Mouse (Mus musculus) thymus, adult 2 months (tissue): ENCODE data around the gene Zc3hav1. TPM values are rescaled to one million over a fixed set of nuclear protein-coding genes. Genes with fewer than 3 reads are reported as not detected.
A peak's percentile ranks its signal among the peaks of the same experiment; 100 is the strongest.

Experiments
- DNase-seq: peaks from one replicate; pipeline ENCODE4 v3.0.0; 2021
- H3K27ac ChIP-seq: fragments of 200-500 bp; 2 replicates; pipeline ENCODE4 v1.5.1; 2012; ENCODE audit warnings: low read length, control low read depth; ENCODE audit not compliant: control insufficient read depth, insufficient read depth
- H3K27me3 ChIP-seq: fragments of 200-500 bp; 2 replicates; pipeline ENCODE4 v1.6.1; 2012; ENCODE audit warnings: mild to moderate bottlenecking, low read length, moderate library complexity, mixed read lengths; ENCODE audit not compliant: control insufficient read depth, insufficient read depth
- H3K36me3 ChIP-seq: fragments of 200-500 bp; 2 replicates; pipeline ENCODE4 v1.6.1; 2012; ENCODE audit warnings: mild to moderate bottlenecking, low read length, moderate library complexity; ENCODE audit not compliant: control insufficient read depth, insufficient read depth
- H3K4me1 ChIP-seq: fragments of 200-500 bp; replicated peaks from 2 replicates; pipeline ENCODE4 v1.6.1; 2012; ENCODE audit warnings: low read length; ENCODE audit not compliant: control insufficient read depth, insufficient read depth
- H3K4me3 ChIP-seq: fragments of 200-500 bp; 2 replicates; pipeline ENCODE4 v1.5.1; 2012; ENCODE audit warnings: mild to moderate bottlenecking, low read length, control low read depth, moderate library complexity; ENCODE audit not compliant: control insufficient read depth, insufficient read depth
- CTCF ChIP-seq: fragments of 200-500 bp; IDR thresholded peaks from 2 replicates; pipeline ENCODE4 v1.5.1; 2012; ENCODE audit warnings: mild to moderate bottlenecking, control low read depth, low read length, moderate library complexity, borderline replicate concordance; ENCODE audit not compliant: control insufficient read depth, poor library complexity, insufficient read depth; ENCODE audit errors: extremely low read depth
- POLR2A ChIP-seq: fragments of 200-500 bp; IDR thresholded peaks from 2 replicates; pipeline ENCODE4 v1.6.1; 2012; ENCODE audit warnings: mild to moderate bottlenecking, low read length, control low read depth, moderate library complexity; ENCODE audit not compliant: control insufficient read depth, poor library complexity, insufficient read depth; ENCODE audit errors: extremely low read depth
- WGBS: fragments of 180-500 bp; shearing (Covaris S2); methylation state at CpG from one replicate; pipeline ENCODE4 v1.1.7; 2018; 5-methylcytosine and 5-hydroxymethylcytosine counted together
- polyA plus RNA-seq: library from polyadenylated mRNA; depleted of rRNA; stranded (reverse); fragments of >200 nt; gene quantifications from 2 replicates; pipeline ENCODE4 v1.2.3, GENCODE M21; 2012

Zc3hav1 gene
- polyA plus RNA-seq, 1 experiment, result 79.0 TPM

GRCm38 (mm10) chr6:38345796-38346195 is 8.6 kb downstream of the Zc3hav1 start:
- no peak overlapping the region for H3K4me3 ChIP-seq
- no peak for TF ChIP-seq CTCF
- TF ChIP-seq POLR2A, result no peak
- peak overlapping the region; percentile 17; the same call in 1 of the 2 replicates for H3K27ac ChIP-seq
- H3K4me1 ChIP-seq, result peaks cover 50% of the 10 kb centered on the region
- H3K27me3 ChIP-seq, result no peaks in the 10 kb centered on the region
- whole genome bisulfite sequencing, result 23% methylated on average over 7 of the region's 7 CpGs
- no peaks in the 10 kb centered on the region for H3K36me3 ChIP-seq
- DNase-seq, result peak; percentile 37

DNA sequence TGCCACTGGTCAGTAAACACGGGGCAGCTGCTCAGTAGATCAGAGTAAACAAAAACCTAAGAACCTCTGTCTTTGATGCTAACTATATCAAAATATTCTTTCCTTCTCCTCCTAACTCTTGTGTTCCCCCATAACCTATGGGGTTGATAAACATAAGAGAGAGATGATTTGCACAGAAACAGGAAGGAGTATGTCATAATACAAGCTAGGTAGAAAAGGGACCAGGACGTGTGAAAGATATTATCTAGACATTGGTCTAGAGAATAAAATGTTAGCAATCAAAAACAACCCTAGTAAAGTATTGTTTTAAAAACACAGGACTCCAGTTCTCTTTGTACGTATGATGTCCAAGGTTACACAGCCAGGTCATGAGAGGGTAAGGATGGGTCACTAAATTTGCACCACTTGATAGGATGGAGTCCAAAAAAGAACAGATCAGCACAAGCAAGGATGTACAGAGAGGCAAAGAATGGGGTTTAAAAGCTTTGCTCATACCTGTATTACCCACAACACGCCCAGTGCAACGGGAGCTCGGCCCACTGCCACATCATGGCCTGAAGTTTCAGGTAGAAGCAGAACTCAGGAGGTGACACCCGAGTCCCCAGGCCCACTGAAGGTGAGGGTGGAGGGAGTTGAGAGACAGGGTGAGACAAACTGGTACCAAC is 10.3 kb downstream of the Zc3hav1 start:
- no peak for DNase-seq
- Histone ChIP-seq H3K27ac (peak overlapping the region; percentile 87; the same call in 1 of the 2 replicates), H3K27me3 (no peaks in the 10 kb centered on the region), H3K4me1 (peaks cover 47% of the 10 kb centered on the region), H3K36me3 (peaks cover 13% of the 10 kb centered on the region), H3K4me3 (no peak overlapping the region)
- TF ChIP-seq CTCF (no peak), POLR2A (no peak)
- 65% methylated on average over 7 of the region's 7 CpGs for WGBS

DNA sequence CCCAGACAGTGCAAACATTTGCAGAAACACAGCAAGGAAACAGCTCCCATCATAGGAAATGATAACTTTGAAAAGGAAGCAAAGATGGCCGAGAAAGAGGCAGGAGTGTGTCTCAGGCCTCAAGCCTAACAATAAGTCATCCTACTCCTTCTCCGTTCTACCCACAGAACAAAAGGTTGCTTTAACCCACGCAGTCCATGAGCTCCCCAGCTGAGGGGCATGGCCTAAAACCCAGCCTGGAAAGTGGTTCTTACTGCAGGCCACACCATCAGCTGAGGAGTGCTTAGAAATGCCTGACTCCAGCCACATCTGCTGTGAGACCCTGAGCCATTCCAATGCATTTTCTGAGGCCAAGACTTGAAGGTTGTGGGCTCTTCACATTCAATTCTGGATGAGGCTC is 10.8 kb downstream of the Zc3hav1 start:
- Histone ChIP-seq H3K4me1 (peaks cover 44% of the 10 kb centered on the region), H3K27me3 (no peaks in the 10 kb centered on the region), H3K4me3 (no peak overlapping the region), H3K36me3 (peaks cover 19% of the 10 kb centered on the region), H3K27ac (peak overlapping the region; percentile 87)
- DNase-seq, result no peak
- WGBS, result 27% methylated on average over 3 of the region's 3 CpGs
- no peak for TF ChIP-seq CTCF
- no peak for TF ChIP-seq POLR2A

DNA sequence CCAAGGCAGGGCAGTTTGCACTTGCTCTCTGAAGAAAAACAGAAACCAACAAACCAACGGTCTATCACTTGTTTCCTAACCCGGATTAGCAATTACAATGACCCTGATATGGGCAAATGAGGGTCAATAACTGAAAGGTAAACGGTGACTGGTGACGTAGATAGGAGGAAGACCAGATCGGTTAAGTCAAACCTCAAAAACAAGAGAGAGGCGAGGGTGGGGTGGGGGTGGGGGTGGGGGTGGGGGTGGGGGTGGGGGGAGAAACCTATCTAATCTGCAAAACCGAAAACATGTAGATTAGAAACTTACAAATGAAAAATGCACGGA is 11.8 kb downstream of the Zc3hav1 start:
- Histone ChIP-seq H3K27me3 (no peaks in the 10 kb centered on the region), H3K36me3 (peaks cover 26% of the 10 kb centered on the region), H3K27ac (peak overlapping the region; percentile 87), H3K4me1 (peaks cover 43% of the 10 kb centered on the region), H3K4me3 (peak overlapping the region; percentile 18)
- TF ChIP-seq POLR2A, result no peak
- TF ChIP-seq CTCF, result no peak
- 3% methylated on average over 8 of the region's 8 CpGs for WGBS
- DNase-seq, result no peak

DNA sequence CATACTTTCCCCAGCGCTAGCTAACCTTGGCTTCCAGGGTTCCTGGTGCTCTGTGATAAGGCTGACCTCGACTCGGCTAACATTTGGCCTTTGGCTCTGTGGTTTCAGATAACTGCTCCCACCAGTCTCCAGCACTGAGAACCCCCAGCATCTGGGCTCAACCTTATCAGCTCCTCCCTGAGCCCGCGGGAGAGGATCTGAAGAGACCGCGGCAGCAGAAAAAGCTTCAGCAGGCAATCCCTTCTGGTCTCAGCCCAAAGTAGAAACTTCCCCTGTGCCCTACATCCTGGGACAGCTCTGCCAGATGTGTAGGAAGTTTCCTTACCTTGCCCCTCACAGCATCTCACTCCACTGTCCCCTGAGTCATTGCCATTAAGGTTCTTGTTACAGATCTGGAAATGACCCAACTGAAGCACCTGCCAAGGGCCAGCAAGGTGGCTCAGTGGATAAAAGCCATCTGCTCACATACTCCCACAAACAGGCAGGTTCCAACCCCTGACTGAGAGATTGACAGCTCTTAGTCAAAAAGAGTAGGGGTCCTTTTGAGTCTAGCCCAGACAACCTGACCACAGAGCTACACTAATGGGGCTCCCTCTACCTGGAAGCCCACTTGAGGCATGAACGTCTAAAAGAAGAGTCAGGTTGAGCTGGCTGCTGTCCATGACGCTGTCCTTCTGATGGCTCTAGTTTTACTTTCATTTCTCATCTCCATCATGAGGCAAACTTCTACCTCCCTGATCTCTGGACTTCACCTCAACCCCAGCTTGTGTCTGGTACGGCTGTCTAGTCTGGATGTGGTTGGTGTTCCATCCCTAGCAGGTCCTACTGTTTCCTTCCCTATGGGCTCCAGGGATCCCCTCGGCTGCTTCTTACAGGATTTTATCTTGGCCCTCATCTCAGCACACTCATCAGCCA is 12.4 kb downstream of the Zc3hav1 start:
- Histone ChIP-seq H3K4me1 (peaks cover 41% of the 10 kb centered on the region), H3K27me3 (no peaks in the 10 kb centered on the region), H3K4me3 (peak overlapping the region; percentile 18), H3K27ac (peak overlapping the region; percentile 81), H3K36me3 (peaks cover 26% of the 10 kb centered on the region)
- peak; percentile 18 for DNase-seq
- WGBS, result 6% methylated on average over 11 of the region's 11 CpGs
- no peak for TF ChIP-seq POLR2A

DNA sequence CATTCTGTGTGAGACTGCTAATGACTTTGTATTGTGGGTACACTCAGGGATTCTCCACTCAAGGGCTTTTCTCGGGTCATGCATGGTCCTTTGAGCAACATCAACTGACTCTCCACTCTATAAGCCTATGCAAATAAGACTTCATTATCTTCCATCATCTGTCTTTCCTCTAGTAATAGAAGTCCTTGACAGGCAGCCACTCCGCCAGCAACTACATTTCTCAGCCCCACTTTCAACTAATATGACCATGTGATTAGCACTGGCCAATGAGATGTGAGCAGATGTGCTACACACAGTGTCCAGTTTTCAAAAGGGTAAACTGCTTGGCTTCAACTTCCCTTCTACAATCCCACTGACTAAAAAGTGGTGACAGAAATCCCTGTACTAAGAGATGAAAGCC is 15.3 kb downstream of the Zc3hav1 start:
- WGBS, result 93% methylated on average over 2 of the region's 2 CpGs
- DNase-seq, result no peak
- Histone ChIP-seq H3K27ac (no peak overlapping the region), H3K4me1 (peaks cover 23% of the 10 kb centered on the region), H3K4me3 (no peak overlapping the region), H3K36me3 (peaks cover 55% of the 10 kb centered on the region), H3K27me3 (no peaks in the 10 kb centered on the region)
- TF ChIP-seq POLR2A, result no peak
- TF ChIP-seq CTCF, result no peak
